Mouse (Mus musculus) lung, embryonic 16.5 days (tissue): ENCODE data around the gene Spryd3. TPM values are rescaled to one million over a fixed set of nuclear protein-coding genes. Genes with fewer than 3 reads are reported as not detected.

Experiments
- ATAC-seq: fragments of 200-750 bp; cut with Nextera tagmentation; 2 replicates; pipeline ENCODE4 v1.8.0; 2017; ENCODE audit warnings: low read depth, mild to moderate bottlenecking, moderate library complexity
- H3K27ac ChIP-seq: fragments of 300-500 bp; sonication (generic); 2 replicates; pipeline ENCODE4 v1.5.1; 2014; ENCODE audit warnings: mild to moderate bottlenecking, control low read depth, low read length
- H3K27me3 ChIP-seq: fragments of 300-500 bp; sonication (generic); 2 replicates; pipeline ENCODE4 v1.6.1; 2014; ENCODE audit warnings: low read depth, low read length, mixed read lengths; ENCODE audit not compliant: control insufficient read depth, insufficient read depth
- H3K36me3 ChIP-seq: fragments of 300-500 bp; sonication (generic); 2 replicates; pipeline ENCODE4 v1.6.1; 2014; ENCODE audit warnings: low read length; ENCODE audit not compliant: control insufficient read depth, insufficient read depth
- H3K4me1 ChIP-seq: fragments of 300-500 bp; sonication (generic); replicated peaks from 2 replicates; pipeline ENCODE4 v1.6.1; 2014; ENCODE audit warnings: low read length, mixed read lengths; ENCODE audit not compliant: control insufficient read depth, insufficient read depth
- H3K4me2 ChIP-seq: fragments of 300-500 bp; sonication (generic); 2 replicates; pipeline ENCODE4 v1.6.1; 2014; ENCODE audit warnings: low read depth, low read length, control low read depth
- H3K4me3 ChIP-seq: fragments of 300-500 bp; sonication (generic); 2 replicates; pipeline ENCODE4 v1.5.1; 2014; ENCODE audit warnings: mild to moderate bottlenecking, low read length, control low read depth
- H3K9ac ChIP-seq: fragments of 300-500 bp; sonication (generic); 2 replicates; pipeline ENCODE4 v1.6.1; 2014; ENCODE audit warnings: low read length, control low read depth
- H3K9me3 ChIP-seq: fragments of 300-500 bp; sonication (generic); 2 replicates; pipeline ENCODE4 v1.6.1; 2016; ENCODE audit warnings: low read length; ENCODE audit not compliant: control insufficient read depth
- WGBS: fragments of 180-500 bp; shearing (Covaris S2); extraction: QIAGEN DNeasy Blood & Tissue Kit; methylation state at CpG from one replicate; pipeline ENCODE4 v1.1.7; 2014; 5-methylcytosine and 5-hydroxymethylcytosine counted together
- polyA plus RNA-seq: library from polyadenylated mRNA; unstranded; fragments of >200 nt; fragmentation: Nextera tagmentation; extraction: Ambion mirVana; gene quantifications from 2 replicates; pipeline ENCODE4 v1.2.1, GENCODE M21; 2015

The Spryd3 gene
- polyA plus RNA-seq, 1 experiment from 2014 or later, result 22.7 TPM

GRCm38 (mm10) chr15:102150301-102151135, 14.5 kb upstream of the Spryd3 start, which contains the start of gene Soat2:
Soat2 (plus strand) TSS chr15:102150526.
- Histone ChIP-seq H3K4me3 (no peak within 1 kb of the TSS), H3K4me1 (peaks cover 10% of the 10 kb centered on the region), H3K36me3 (no peaks in the 10 kb centered on the region), H3K27me3 (peaks cover under 1% of the 10 kb centered on the region; the same call in 1 of the 2 replicates), H3K4me2 (peak within 1 kb of the TSS; percentile 38), H3K9me3 (no peaks in the 10 kb centered on the region), H3K9ac (peak within 1 kb of the TSS; percentile 50), H3K27ac (peak within 1 kb of the TSS; percentile 13; the same call in 1 of the 2 replicates)
- WGBS, result 26% methylated on average over 20 of the region's 20 CpGs
- peak; percentile 77 for ATAC-seq

DNA sequence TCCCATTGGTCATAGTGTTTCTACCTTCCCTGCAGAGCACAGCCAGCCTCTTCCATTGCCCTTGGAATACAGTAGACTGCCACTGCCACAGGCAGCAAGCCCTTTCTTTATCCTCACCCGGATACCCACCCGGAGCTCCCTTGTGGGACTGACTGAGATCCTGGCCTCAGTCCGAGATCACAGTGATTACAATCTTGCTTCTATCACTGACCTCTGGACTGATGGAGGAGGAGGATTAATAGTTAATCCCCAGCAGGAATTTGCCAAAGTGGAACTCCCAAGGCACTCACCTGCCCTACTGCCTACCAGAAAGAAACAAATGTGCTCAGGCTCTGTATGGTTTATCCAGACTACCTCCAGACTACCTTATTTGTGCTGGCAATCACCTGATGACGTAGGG, 13.5 kb upstream of the Spryd3 start:
- peaks cover 13% of the 10 kb centered on the region for H3K4me1 ChIP-seq
- H3K27me3 ChIP-seq, result peaks cover 10% of the 10 kb centered on the region
- H3K4me2 ChIP-seq, result no peak overlapping the region
- no peak overlapping the region for H3K4me3 ChIP-seq
- H3K27ac ChIP-seq, result no peak overlapping the region
- H3K9ac ChIP-seq, result no peak overlapping the region
- no peaks in the 10 kb centered on the region for H3K9me3 ChIP-seq
- 67% methylated on average over 4 of the region's 4 CpGs for WGBS
- no peaks in the 10 kb centered on the region for H3K36me3 ChIP-seq
- ATAC-seq, result no peak

- 50% methylated on average over 16 of the region's 16 CpGs for WGBS
- peaks cover 14% of the 10 kb centered on the region for H3K27me3 ChIP-seq
- no peak for ATAC-seq
- peak overlapping the region; percentile 26; the same call in 1 of the 2 replicates for H3K9ac ChIP-seq
- no peak overlapping the region for H3K4me3 ChIP-seq
- H3K4me1 ChIP-seq, result peaks cover 28% of the 10 kb centered on the region
- H3K36me3 ChIP-seq, result no peaks in the 10 kb centered on the region
- H3K4me2 ChIP-seq, result no peak overlapping the region
- H3K27ac ChIP-seq, result no peak overlapping the region
- H3K9me3 ChIP-seq, result no peaks in the 10 kb centered on the region
These were observed 11.8 kb upstream of the Spryd3 start for GRCm38 (mm10) chr15:102147674-102148402.

DNA sequence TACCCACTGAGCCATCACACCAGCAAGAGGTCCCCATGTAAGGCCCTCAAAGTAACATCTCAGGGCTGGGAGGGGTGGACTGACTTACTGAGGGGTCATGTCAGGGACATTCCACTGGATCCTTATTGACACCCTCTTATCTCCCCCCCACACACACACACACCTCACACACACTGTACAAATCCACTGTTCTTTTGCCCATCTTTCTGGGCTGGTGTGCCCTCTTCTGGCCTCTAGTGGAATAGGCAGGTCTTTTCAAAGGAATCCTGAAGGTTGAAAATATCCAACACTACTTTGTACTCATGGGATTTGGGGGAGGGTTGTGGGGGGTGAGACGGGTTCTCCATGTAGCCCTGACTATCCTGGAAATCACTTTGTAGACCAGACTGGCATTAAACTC, 10.8 kb upstream of the Spryd3 start:
- no peak overlapping the region for H3K4me2 ChIP-seq
- peaks cover 38% of the 10 kb centered on the region for H3K4me1 ChIP-seq
- WGBS, result 0% methylated on average over 1 of the region's 1 CpGs
- H3K27me3 ChIP-seq, result peaks cover 14% of the 10 kb centered on the region
- no peak overlapping the region for H3K4me3 ChIP-seq
- no peak overlapping the region for H3K27ac ChIP-seq
- no peak overlapping the region for H3K9ac ChIP-seq
- ATAC-seq, result no peak
- H3K9me3 ChIP-seq, result no peaks in the 10 kb centered on the region
- H3K36me3 ChIP-seq, result no peaks in the 10 kb centered on the region

DNA sequence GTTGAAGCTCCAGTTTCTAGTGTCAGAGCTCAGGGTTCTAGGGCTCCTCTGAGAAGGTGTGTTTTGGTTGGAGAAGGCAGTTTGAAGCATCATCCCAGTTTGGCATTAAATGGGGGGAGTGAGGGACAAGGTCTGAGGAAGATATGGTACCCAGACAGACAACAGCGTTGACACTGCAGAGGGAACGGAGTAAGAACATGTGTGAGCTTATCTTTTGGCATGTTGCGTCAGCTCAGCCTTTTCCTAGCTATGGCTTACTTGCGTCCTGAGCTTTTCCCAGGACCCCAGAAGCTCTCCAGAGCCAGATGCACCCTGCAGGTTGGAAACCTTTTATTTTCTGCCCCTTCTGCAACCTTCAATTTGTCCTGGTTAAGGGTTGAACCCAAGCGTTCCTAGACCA, 10.1 kb upstream of the Spryd3 start:
- H3K9ac ChIP-seq, result no peak overlapping the region
- no peaks in the 10 kb centered on the region for H3K36me3 ChIP-seq
- H3K4me2 ChIP-seq, result no peak overlapping the region
- WGBS, result 72% methylated on average over 5 of the region's 5 CpGs
- no peaks in the 10 kb centered on the region for H3K9me3 ChIP-seq
- no peak overlapping the region for H3K27ac ChIP-seq
- ATAC-seq, result no peak
- no peak overlapping the region for H3K4me3 ChIP-seq
- H3K27me3 ChIP-seq, result peaks cover 14% of the 10 kb centered on the region
- H3K4me1 ChIP-seq, result peaks cover 38% of the 10 kb centered on the region

DNA sequence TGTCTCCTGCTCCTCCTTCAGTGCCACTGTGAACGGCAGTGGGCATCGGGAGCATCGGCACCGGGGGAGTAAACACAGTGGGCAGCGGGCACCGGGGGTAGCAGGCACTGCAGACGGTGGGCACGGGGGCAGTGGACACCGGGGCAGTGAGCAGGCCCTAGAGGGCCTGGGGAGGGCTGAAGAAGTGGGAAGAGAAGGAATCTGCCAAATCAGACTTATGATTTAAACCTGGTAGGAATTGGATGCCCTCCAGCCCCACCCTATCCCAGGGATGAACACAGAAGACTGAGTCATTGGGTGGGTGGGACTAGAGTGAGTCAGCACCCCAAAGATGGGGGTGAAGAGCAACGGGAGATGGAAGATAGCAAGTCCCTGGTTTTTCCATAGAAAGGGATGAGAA, 9.3 kb upstream of the Spryd3 start:
- ATAC-seq, result no peak
- no peak overlapping the region for H3K9ac ChIP-seq
- no peak overlapping the region for H3K27ac ChIP-seq
- no peak overlapping the region for H3K4me2 ChIP-seq
- peaks cover 31% of the 10 kb centered on the region for H3K4me1 ChIP-seq
- H3K36me3 ChIP-seq, result no peaks in the 10 kb centered on the region
- 86% methylated on average over 10 of the region's 10 CpGs for WGBS
- no peaks in the 10 kb centered on the region for H3K9me3 ChIP-seq
- H3K4me3 ChIP-seq, result no peak overlapping the region
- H3K27me3 ChIP-seq, result peaks cover 14% of the 10 kb centered on the region

DNA sequence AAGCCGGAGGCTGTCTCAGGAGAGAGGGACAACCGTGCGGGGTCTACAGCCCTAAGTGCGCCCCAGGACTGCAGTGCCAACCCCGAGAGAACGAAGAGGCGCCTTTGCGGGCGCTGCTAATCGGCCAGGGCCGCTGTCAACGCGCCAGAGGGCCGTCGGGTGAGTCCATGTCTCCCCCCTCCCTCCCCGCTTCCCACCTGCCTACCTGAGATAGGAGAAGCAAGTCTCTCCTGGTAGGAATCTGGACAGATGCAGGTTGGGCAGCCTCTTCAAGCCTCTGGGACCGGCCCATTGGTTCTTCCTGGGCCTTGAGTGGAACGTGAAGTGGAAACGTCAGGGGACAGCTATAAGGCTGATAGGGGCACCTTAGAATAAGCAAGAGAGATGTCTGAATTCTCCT, 8.7 kb upstream of the Spryd3 start:
- no peak overlapping the region for H3K27ac ChIP-seq
- 13% methylated on average over 19 of the region's 19 CpGs for WGBS
- H3K36me3 ChIP-seq, result no peaks in the 10 kb centered on the region
- H3K4me3 ChIP-seq, result peak overlapping the region; percentile 39
- H3K9ac ChIP-seq, result peak overlapping the region; percentile 61
- ATAC-seq, result no peak
- H3K9me3 ChIP-seq, result no peaks in the 10 kb centered on the region
- H3K4me1 ChIP-seq, result peaks cover 28% of the 10 kb centered on the region
- H3K4me2 ChIP-seq, result peak overlapping the region; percentile 55
- H3K27me3 ChIP-seq, result peaks cover 14% of the 10 kb centered on the region

- peak; percentile 24; the same call in 1 of the 2 replicates for ATAC-seq
- Histone ChIP-seq H3K9ac (peak within 1 kb of the TSS; percentile 61), H3K36me3 (no peaks in the 10 kb centered on the region), H3K27ac (peak within 1 kb of the TSS; percentile 55; the same call in 1 of the 2 replicates), H3K4me3 (peak within 1 kb of the TSS; percentile 39), H3K4me1 (peaks cover 28% of the 10 kb centered on the region), H3K4me2 (peak within 1 kb of the TSS; percentile 55), H3K27me3 (peaks cover 14% of the 10 kb centered on the region), H3K9me3 (no peaks in the 10 kb centered on the region)
- WGBS, result 9% methylated on average over 22 of the region's 22 CpGs
These were observed 8.3 kb upstream of the Spryd3 start, which contains the start of gene Igfbp6 for GRCm38 (mm10) chr15:102144274-102144711. Igfbp6 (plus strand) TSS chr15:102144362.
